Mouse (Mus musculus) thymus, adult 2 months (tissue): ENCODE measurements around the gene Syn2.

ENCODE experiments used
- CTCF ChIP-seq: fragments of 200-500 bp; IDR thresholded peaks from 2 replicates; pipeline ENCODE4 v1.5.1; 2012; ENCODE audit warnings: mild to moderate bottlenecking, control low read depth, low read length, moderate library complexity, borderline replicate concordance; ENCODE audit not compliant: control insufficient read depth, poor library complexity, insufficient read depth; ENCODE audit errors: extremely low read depth
- POLR2A ChIP-seq: fragments of 200-500 bp; IDR thresholded peaks from 2 replicates; pipeline ENCODE4 v1.6.1; 2012; ENCODE audit warnings: mild to moderate bottlenecking, low read length, control low read depth, moderate library complexity; ENCODE audit not compliant: control insufficient read depth, poor library complexity, insufficient read depth; ENCODE audit errors: extremely low read depth

- TF ChIP-seq POLR2A (no peak), CTCF (no peak)
These were observed 137.2 kb downstream of the Syn2 start for GRCm38 (mm10) chr6:115271866-115272271.
